Mouse (Mus musculus) ES-Bruce4 (cell line): ENCODE data around the gene Osbpl11. TPM values are rescaled to one million over a fixed set of nuclear protein-coding genes. Genes with fewer than 3 reads are reported as not detected.
"Not testable (repeated sequence)": the region's sequence is repeated elsewhere in the genome, so short reads cannot be mapped to it uniquely, and the experiment has no call there.

ENCODE experiments used
- H3K27ac ChIP-seq: 2 replicates; pipeline ENCODE4 v1.5.1; 2012; ENCODE audit warnings: low read length, inconsistent platforms; ENCODE audit not compliant: insufficient read depth
- H3K27me3 ChIP-seq: 2 replicates; pipeline ENCODE4 v1.6.1; 2012; ENCODE audit warnings: mild to moderate bottlenecking, low read length, inconsistent platforms; ENCODE audit not compliant: control insufficient read depth, poor library complexity, insufficient read depth, severe bottlenecking
- H3K36me3 ChIP-seq: 2 replicates; pipeline ENCODE4 v1.6.1; 2012; ENCODE audit warnings: inconsistent platforms, mild to moderate bottlenecking, low read length, moderate library complexity; ENCODE audit not compliant: control insufficient read depth, poor library complexity, insufficient read depth, severe bottlenecking
- H3K4me1 ChIP-seq: one replicate; pipeline ENCODE4 v1.8.1; 2011; ENCODE audit warnings: low read length; ENCODE audit not compliant: control insufficient read depth, insufficient read depth
- H3K4me3 ChIP-seq: 2 replicates; pipeline ENCODE4 v1.5.1; 2011; ENCODE audit warnings: low read depth, mild to moderate bottlenecking, low read length
- H3K9ac ChIP-seq: 2 replicates; pipeline ENCODE4 v1.6.1; 2012; ENCODE audit warnings: low read depth, mild to moderate bottlenecking, inconsistent platforms; ENCODE audit not compliant: poor library complexity, severe bottlenecking
- H3K9me3 ChIP-seq: replicated peaks from 2 replicates; pipeline ENCODE4 v1.6.1; 2012; ENCODE audit warnings: mild to moderate bottlenecking, low read length, inconsistent platforms; ENCODE audit not compliant: control insufficient read depth, poor library complexity, insufficient read depth, severe bottlenecking
- CTCF ChIP-seq: IDR thresholded peaks from one replicate; pipeline ENCODE4 v1.8.1; 2011; ENCODE audit warnings: low read depth, low read length
- EP300 ChIP-seq: IDR thresholded peaks from 2 replicates; pipeline ENCODE4 v1.6.1; 2011; ENCODE audit warnings: low read depth, low read length; ENCODE audit not compliant: insufficient read depth
- POLR2A ChIP-seq: IDR thresholded peaks from one replicate; pipeline ENCODE4 v1.8.1; 2011; ENCODE audit warnings: low read length; ENCODE audit not compliant: insufficient read depth
- polyA plus RNA-seq: library from polyadenylated mRNA; stranded (reverse); fragments of >200 nt; gene quantifications from 2 replicates; pipeline ENCODE4 v1.2.4, GENCODE M21; 2011; ENCODE audit warnings: low read depth; ENCODE audit not compliant: missing spikeins, insufficient read depth, insufficient read length

The Osbpl11 gene
- polyA plus RNA-seq, 1 experiment, result 21.4 TPM

GRCm38 (mm10) chr16:33173151-33173550, 11.7 kb upstream of the Osbpl11 start:
- H3K4me1 ChIP-seq, result peaks cover 5% of the 10 kb centered on the region
- no peak overlapping the region for H3K9ac ChIP-seq

GRCm38 (mm10) chr16:33174695-33175094, 10.2 kb upstream of the Osbpl11 start:
- no peak for TF ChIP-seq CTCF
- TF ChIP-seq EP300, result no peak
- TF ChIP-seq POLR2A, result no peak
- H3K4me1 ChIP-seq, result peaks cover 6% of the 10 kb centered on the region
- no peaks in the 10 kb centered on the region for H3K9me3 ChIP-seq

More at GRCm38 (mm10) chr16:33173151-33173550, 11.7 kb upstream of the Osbpl11 start:
- TF ChIP-seq CTCF, result no peak
- no peak for TF ChIP-seq POLR2A
- no peak for TF ChIP-seq EP300
- no peaks in the 10 kb centered on the region for H3K27me3 ChIP-seq
- no peak overlapping the region for H3K27ac ChIP-seq
- no peak overlapping the region for H3K4me3 ChIP-seq
- no peaks in the 10 kb centered on the region for H3K36me3 ChIP-seq
- H3K9me3 ChIP-seq, result no peaks in the 10 kb centered on the region

GRCm38 (mm10) chr16:33176831-33177230, 8.0 kb upstream of the Osbpl11 start:
- H3K4me1 ChIP-seq, H3K9ac ChIP-seq, H3K27me3 ChIP-seq, H3K4me3 ChIP-seq, H3K9me3 ChIP-seq, H3K36me3 ChIP-seq: not testable (repeated sequence)
- H3K27ac ChIP-seq, result peak overlapping the region; percentile 34; the same call in 1 of the 2 replicates
- TF ChIP-seq EP300, result 0 out of 2 replicates have a peak, but pooled peaks have one; percentile 9

More at GRCm38 (mm10) chr16:33174695-33175094, 10.2 kb upstream of the Osbpl11 start:
- H3K27ac ChIP-seq, result no peak overlapping the region
- H3K27me3 ChIP-seq, result no peaks in the 10 kb centered on the region
- H3K36me3 ChIP-seq, result no peaks in the 10 kb centered on the region
- no peak overlapping the region for H3K4me3 ChIP-seq
- H3K9ac ChIP-seq, result no peak overlapping the region

- Histone ChIP-seq H3K9ac (no peak overlapping the region), H3K27ac (no peak overlapping the region), H3K4me3 (no peak overlapping the region), H3K9me3 (no peaks in the 10 kb centered on the region), H3K4me1 (peaks cover 6% of the 10 kb centered on the region), H3K27me3 (no peaks in the 10 kb centered on the region), H3K36me3 (no peaks in the 10 kb centered on the region)
- TF ChIP-seq EP300 (no peak), POLR2A (no peak)
These were observed 7.1 kb upstream of the Osbpl11 start for GRCm38 (mm10) chr16:33177722-33178121.

DNA sequence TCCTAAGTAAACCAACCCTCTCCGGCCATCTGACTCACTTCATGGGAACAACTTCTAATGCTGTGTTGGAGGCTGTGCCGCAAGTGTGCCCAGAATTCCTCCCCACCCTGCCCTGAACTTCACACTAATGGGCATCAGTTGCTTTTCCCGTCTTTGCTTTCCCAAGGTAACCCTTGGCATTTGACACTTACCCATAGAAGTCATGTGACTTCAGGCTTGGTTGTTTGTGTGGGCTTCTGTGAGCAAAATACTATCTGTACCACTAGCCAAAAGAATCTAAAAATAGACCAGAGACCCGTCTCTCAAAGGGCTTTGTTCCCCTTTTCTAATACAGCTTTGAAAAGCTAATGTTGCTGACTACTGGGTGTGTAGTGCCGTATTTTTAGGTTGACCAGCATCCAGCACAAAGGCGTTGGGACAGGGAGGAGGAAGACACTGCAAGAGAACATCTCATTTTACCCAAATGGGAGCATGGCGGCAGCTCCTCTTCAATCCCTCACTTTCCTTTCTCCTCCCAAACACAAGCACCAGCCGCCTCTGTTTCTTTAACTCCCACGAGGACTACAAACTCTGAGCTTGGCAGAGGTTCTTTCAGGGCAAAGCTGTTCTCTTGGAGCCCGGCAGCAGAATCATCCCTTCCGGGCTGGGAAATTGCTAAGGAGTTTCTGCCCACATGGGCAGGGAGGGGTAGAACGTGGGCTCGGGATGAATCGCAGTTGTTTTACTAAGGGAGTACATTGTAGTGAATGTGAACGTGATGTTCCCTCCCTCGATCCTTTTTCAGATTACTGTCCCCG, 6.4 kb upstream of the Osbpl11 start:
- H3K27ac ChIP-seq, result peak overlapping the region; percentile 20
- no peaks in the 10 kb centered on the region for H3K27me3 ChIP-seq
- H3K9ac ChIP-seq, result peak overlapping the region; percentile 49
- peaks cover 4% of the 10 kb centered on the region for H3K4me1 ChIP-seq
- peak overlapping the region; percentile 33 for H3K4me3 ChIP-seq
- no peaks in the 10 kb centered on the region for H3K9me3 ChIP-seq
- no peaks in the 10 kb centered on the region for H3K36me3 ChIP-seq
- no peak for TF ChIP-seq EP300
- TF ChIP-seq POLR2A, result no peak
- no peak for TF ChIP-seq CTCF

DNA sequence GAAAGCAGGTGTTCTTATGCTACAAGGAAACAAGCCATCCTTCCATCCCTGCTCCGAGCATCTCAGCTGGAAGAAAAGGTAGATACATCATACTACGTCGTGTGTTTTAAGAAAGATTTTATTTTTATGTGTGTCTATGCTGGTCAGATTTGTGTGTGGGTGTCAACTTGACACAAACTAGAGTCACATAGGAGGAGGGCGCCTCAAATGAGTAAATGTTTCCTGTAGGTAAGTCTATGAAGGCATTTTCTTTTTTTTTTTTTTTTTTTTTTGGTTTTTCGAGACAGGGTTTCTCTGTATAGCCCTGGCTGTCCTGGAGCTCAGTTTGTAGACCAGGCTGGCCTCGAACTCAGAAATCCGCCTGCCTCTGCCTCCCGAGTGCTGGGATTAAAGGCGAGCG, 5.6 kb upstream of the Osbpl11 start:
- H3K9ac ChIP-seq, result peak overlapping the region; percentile 49
- H3K36me3 ChIP-seq, H3K27ac ChIP-seq, H3K27me3 ChIP-seq, H3K9me3 ChIP-seq, H3K4me1 ChIP-seq, H3K4me3 ChIP-seq: not testable (repeated sequence)
